Mouse (Mus musculus) kidney, embryonic 16.5 days (tissue): ENCODE results near the gene Myl6b. TPM values are rescaled to one million over a fixed set of nuclear protein-coding genes. Genes with fewer than 3 reads are reported as not detected.

ENCODE experiments used
- ATAC-seq: fragments of 200-750 bp; cut with Nextera tagmentation; 2 replicates; pipeline ENCODE4 v1.8.0; 2017; ENCODE audit warnings: moderate TSS enrichment; ENCODE audit not compliant: low FRiP score, low TSS enrichment
- H3K27ac ChIP-seq: fragments of 300-500 bp; sonication (generic); 2 replicates; pipeline ENCODE4 v1.5.1; 2014; ENCODE audit warnings: low read length
- H3K27me3 ChIP-seq: fragments of 300-500 bp; sonication (generic); 2 replicates; pipeline ENCODE4 v1.6.1; 2014; ENCODE audit warnings: low read length, control low read depth, mixed read lengths; ENCODE audit not compliant: insufficient read depth
- H3K36me3 ChIP-seq: fragments of 300-500 bp; sonication (generic); 2 replicates; pipeline ENCODE4 v1.6.1; 2014; ENCODE audit warnings: low read length, control low read depth, mixed read lengths; ENCODE audit not compliant: insufficient read depth
- H3K4me1 ChIP-seq: fragments of 300-500 bp; sonication (generic); 2 replicates; pipeline ENCODE4 v1.6.1; 2014; ENCODE audit warnings: low read length, control low read depth, mixed read lengths; ENCODE audit not compliant: insufficient read depth
- H3K4me2 ChIP-seq: fragments of 300-500 bp; sonication (generic); replicated peaks from 2 replicates; pipeline ENCODE4 v1.6.1; 2014; ENCODE audit warnings: low read depth, low read length
- H3K4me3 ChIP-seq: fragments of 300-500 bp; sonication (generic); 2 replicates; pipeline ENCODE4 v1.5.1; 2014; ENCODE audit warnings: mild to moderate bottlenecking, low read length
- H3K9ac ChIP-seq: fragments of 300-500 bp; sonication (generic); replicated peaks from 2 replicates; pipeline ENCODE4 v1.6.1; 2014; ENCODE audit warnings: low read length
- H3K9me3 ChIP-seq: fragments of 300-500 bp; sonication (generic); 2 replicates; pipeline ENCODE4 v1.6.1; 2016; ENCODE audit warnings: low read length, control low read depth
- WGBS: fragments of 180-500 bp; shearing (Covaris S2); extraction: QIAGEN DNeasy Blood & Tissue Kit; methylation state at CpG from one replicate; pipeline ENCODE4 v1.1.7; 2014; 5-methylcytosine and 5-hydroxymethylcytosine counted together
- polyA plus RNA-seq: library from polyadenylated mRNA; unstranded; fragments of >200 nt; fragmentation: Nextera tagmentation; extraction: Ambion mirVana; gene quantifications from 2 replicates; pipeline ENCODE4 v1.2.1, GENCODE M21; 2015

Myl6b gene
- polyA plus RNA-seq: 4.2 and 5.7 TPM in 2 replicates

- no peaks in the 10 kb centered on the region for H3K27me3 ChIP-seq
- peak within 1 kb of the TSS; percentile 95 for H3K27ac ChIP-seq
- no peaks in the 10 kb centered on the region for H3K9me3 ChIP-seq
- under 1% methylated on average over 27 of the region's 27 CpGs for WGBS
- H3K4me2 ChIP-seq: peak within 1 kb of the TSS; percentile 86
- H3K4me3 ChIP-seq: peak within 1 kb of the TSS; percentile 70
- ATAC-seq: peak; percentile 94
- no peaks in the 10 kb centered on the region for H3K36me3 ChIP-seq
- H3K4me1 ChIP-seq: peaks cover 23% of the 10 kb centered on the region
- H3K9ac ChIP-seq: peak within 1 kb of the TSS; percentile 74
Observed at GRCm38 (mm10) chr10:128498590-128498989, at the start of gene Myl6b. Gene Myl6b, minus strand, starts transcription at chr10:128498685.

- Histone ChIP-seq H3K4me3 (peak within 1 kb of the TSS; percentile 91), H3K27ac (peak within 1 kb of the TSS; percentile 98), H3K36me3 (peaks cover 31% of the 10 kb centered on the region), H3K4me1 (peaks cover 6% of the 10 kb centered on the region), H3K27me3 (no peaks in the 10 kb centered on the region), H3K4me2 (peak within 1 kb of the TSS; percentile 63), H3K9ac (peak within 1 kb of the TSS; percentile 97), H3K9me3 (no peaks in the 10 kb centered on the region)
- ATAC-seq: peak; percentile 93
- under 1% methylated on average over 49 of the region's 50 CpGs for WGBS
Observed at GRCm38 (mm10) chr10:128547361-128548032, 49.0 kb upstream of the Myl6b start, which contains the start of gene Zc3h10. Gene Zc3h10, minus strand, starts transcription at chr10:128547774.

GRCm38 (mm10) chr10:128546787-128547186 is 48.3 kb upstream of the Myl6b start:
- Histone ChIP-seq H3K4me2 (peak overlapping the region; percentile 63), H3K4me3 (peak overlapping the region; percentile 91), H3K27ac (peak overlapping the region; percentile 95), H3K36me3 (peaks cover 37% of the 10 kb centered on the region), H3K27me3 (no peaks in the 10 kb centered on the region), H3K9ac (peak overlapping the region; percentile 76), H3K4me1 (peaks cover 6% of the 10 kb centered on the region), H3K9me3 (no peaks in the 10 kb centered on the region)
- ATAC-seq: no peak
- WGBS: 19% methylated on average over 7 of the region's 7 CpGs

DNA sequence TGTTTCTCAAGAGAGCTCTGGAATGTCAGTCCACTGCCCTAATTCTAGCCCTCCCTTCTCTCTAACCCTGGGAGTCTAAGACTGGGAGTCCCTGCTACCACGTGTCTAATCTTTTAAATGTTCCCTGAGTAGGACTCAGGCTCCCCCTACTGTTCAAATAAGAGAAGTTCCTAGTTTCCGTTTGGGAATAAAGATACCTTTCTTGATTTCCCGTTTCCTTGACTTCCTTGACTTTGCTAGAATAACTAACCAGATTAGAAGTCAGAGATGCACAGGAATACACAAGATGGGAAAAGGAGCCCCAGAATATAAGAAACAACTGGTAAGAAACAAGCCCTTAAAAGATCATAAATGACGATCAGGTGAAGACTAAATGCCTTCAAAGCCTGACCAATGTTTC is 47.9 kb upstream of the Myl6b start:
- Histone ChIP-seq H3K9ac (peak overlapping the region; percentile 76), H3K4me2 (peak overlapping the region; percentile 63), H3K4me3 (peak overlapping the region; percentile 91), H3K27me3 (no peaks in the 10 kb centered on the region), H3K4me1 (peaks cover 6% of the 10 kb centered on the region), H3K36me3 (peaks cover 37% of the 10 kb centered on the region), H3K27ac (peak overlapping the region; percentile 95), H3K9me3 (no peaks in the 10 kb centered on the region)
- no peak for ATAC-seq
- WGBS: 11% methylated on average over 4 of the region's 4 CpGs

- no peak overlapping the region for H3K4me2 ChIP-seq
- peaks cover 37% of the 10 kb centered on the region for H3K36me3 ChIP-seq
- ATAC-seq: no peak
- H3K4me3 ChIP-seq: no peak overlapping the region
- no peaks in the 10 kb centered on the region for H3K27me3 ChIP-seq
- no peak overlapping the region for H3K9ac ChIP-seq
- peaks cover 6% of the 10 kb centered on the region for H3K4me1 ChIP-seq
- WGBS: 79% methylated on average over 3 of the region's 3 CpGs
- no peaks in the 10 kb centered on the region for H3K9me3 ChIP-seq
- 0 out of 2 replicates have a peak overlapping the region, but pooled peaks have one; percentile 23 for H3K27ac ChIP-seq
Observed at GRCm38 (mm10) chr10:128545570-128545898, 47.0 kb upstream of the Myl6b start.

DNA sequence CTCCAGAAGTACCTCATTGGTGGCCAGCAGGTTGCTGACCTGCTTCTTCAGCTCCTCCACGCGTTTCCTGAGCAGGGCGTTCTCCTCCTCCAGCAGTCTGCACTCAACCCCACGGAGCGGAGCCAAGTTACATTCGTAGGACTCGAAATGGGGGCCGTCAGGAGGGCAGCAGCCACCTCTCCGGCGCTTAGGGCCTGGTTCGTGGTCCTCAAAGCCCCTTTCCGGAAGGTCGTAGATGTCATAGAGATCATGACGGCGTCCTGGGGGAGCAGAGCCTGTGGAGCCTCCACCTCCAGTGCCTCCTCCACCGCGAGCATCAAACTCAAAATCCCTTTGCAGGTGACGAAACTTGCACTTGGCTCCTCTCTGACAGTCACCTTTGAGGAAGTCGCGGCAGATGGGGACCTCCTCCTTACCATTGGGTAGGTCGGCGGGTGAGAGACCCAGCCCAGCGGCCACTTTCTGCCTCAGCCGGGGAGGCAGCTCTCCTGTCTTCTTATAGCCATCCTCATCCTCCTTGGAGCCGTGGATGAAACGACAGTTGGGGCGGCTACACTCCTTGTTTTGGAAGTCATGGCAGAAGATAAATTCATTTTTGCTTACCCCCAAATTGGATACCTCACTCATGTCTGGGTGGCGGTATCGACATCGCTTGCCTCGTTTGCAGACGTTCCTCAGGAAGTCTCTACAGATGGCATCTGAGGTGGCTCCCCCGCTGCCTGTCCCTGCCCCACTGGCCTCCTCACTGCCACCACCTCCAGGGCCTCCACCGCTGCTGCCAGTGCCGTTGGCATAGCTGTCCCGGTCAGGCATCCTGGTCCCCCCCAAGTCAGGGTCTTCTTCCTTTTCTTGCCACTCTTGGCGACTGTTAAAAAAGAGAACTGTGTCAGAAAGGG is 46.4 kb upstream of the Myl6b start:
- Histone ChIP-seq H3K9me3 (no peaks in the 10 kb centered on the region), H3K36me3 (peaks cover 37% of the 10 kb centered on the region), H3K4me3 (no peak overlapping the region), H3K4me2 (no peak overlapping the region), H3K27me3 (no peaks in the 10 kb centered on the region), H3K9ac (no peak overlapping the region), H3K27ac (no peak overlapping the region), H3K4me1 (peaks cover 6% of the 10 kb centered on the region)
- no peak for ATAC-seq
- WGBS: 92% methylated on average over 37 of the region's 37 CpGs

GRCm38 (mm10) chr10:128544151-128544657 is 45.7 kb upstream of the Myl6b start:
- WGBS: 95% methylated on average over 15 of the region's 15 CpGs
- no peak overlapping the region for H3K4me2 ChIP-seq
- no peaks in the 10 kb centered on the region for H3K9me3 ChIP-seq
- no peaks in the 10 kb centered on the region for H3K27me3 ChIP-seq
- H3K4me1 ChIP-seq: peaks cover 6% of the 10 kb centered on the region
- peaks cover 37% of the 10 kb centered on the region for H3K36me3 ChIP-seq
- H3K27ac ChIP-seq: no peak overlapping the region
- no peak overlapping the region for H3K9ac ChIP-seq
- no peak for ATAC-seq
- H3K4me3 ChIP-seq: no peak overlapping the region

GRCm38 (mm10) chr10:128543100-128543499 is 44.6 kb upstream of the Myl6b start:
- Histone ChIP-seq H3K27ac (no peak overlapping the region), H3K4me2 (no peak overlapping the region), H3K27me3 (no peaks in the 10 kb centered on the region), H3K36me3 (peaks cover 37% of the 10 kb centered on the region), H3K9me3 (no peaks in the 10 kb centered on the region), H3K9ac (no peak overlapping the region), H3K4me1 (peaks cover 6% of the 10 kb centered on the region), H3K4me3 (no peak overlapping the region)
- 65% methylated on average over 2 of the region's 2 CpGs for WGBS
- ATAC-seq: no peak

DNA sequence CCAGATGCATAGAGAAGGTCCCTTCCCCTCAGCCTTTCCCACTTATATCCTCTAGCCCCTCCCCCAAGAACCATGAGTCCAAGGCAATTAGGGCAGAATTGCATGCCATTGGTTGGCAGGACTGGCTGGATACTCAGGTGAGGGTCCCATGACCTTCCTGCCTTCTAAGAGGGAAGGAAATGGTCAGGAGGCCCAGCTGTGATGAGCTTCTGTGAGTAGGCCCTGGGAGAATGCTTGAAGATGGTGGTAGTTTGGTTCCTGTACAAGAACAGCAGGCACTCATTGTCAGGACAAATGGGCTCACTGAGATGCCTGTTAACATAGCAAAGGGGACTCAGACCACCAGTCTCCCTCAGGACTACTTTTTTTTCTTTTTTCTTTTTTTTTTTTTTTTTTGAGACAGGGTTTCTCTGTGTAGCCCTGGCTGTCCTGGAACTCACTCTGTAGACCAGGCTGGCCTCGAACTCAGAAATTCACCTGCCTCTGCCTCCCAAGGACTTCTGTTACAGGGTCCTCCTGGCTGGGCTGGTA is 39.9 kb upstream of the Myl6b start:
- ATAC-seq: no peak
- Histone ChIP-seq H3K9me3 (no peaks in the 10 kb centered on the region), H3K9ac (no peak overlapping the region), H3K27ac (no peak overlapping the region), H3K36me3 (peaks cover 13% of the 10 kb centered on the region), H3K4me3 (no peak overlapping the region), H3K4me1 (peaks cover 3% of the 10 kb centered on the region; the same call in 1 of the 2 replicates), H3K27me3 (no peaks in the 10 kb centered on the region), H3K4me2 (no peak overlapping the region)
- 83% methylated on average over 1 of the region's 1 CpGs for WGBS
